Mouse (Mus musculus) layer of hippocampus, adult 2 months (tissue): ENCODE measurements around the gene Lgals4. TPM values are rescaled to one million over a fixed set of nuclear protein-coding genes. Genes with fewer than 3 reads are reported as not detected.

Experiments
- DNase-seq, 2 experiments: peaks; one replicate each; pipeline ENCODE4 v3.0.0; 2022; ENCODE audit warnings: low spot score in 2 of 2
- H3K27ac ChIP-seq: fragments of 200-600 bp; 2 replicates; pipeline ENCODE4 v1.8.1; 2022
- H3K4me3 ChIP-seq: fragments of 200-600 bp; 2 replicates; pipeline ENCODE4 v1.8.1; 2022; ENCODE audit warnings: mild to moderate bottlenecking
- CTCF ChIP-seq: fragments of 200-600 bp; conservative IDR thresholded peaks from 2 replicates; pipeline ENCODE4 v1.8.1; 2022; ENCODE audit warnings: antibody characterized with exemption, mild to moderate bottlenecking, moderate library complexity
- total RNA-seq, 2 experiments: library from RNA; stranded (reverse); gene quantifications; 2 replicates each; pipeline ENCODE4 v1.2.3; 2021

Gene Lgals4
- total RNA-seq, 2 experiments from 2014 or later, result 4.4 to 6.8 TPM

GRCm38 (mm10) chr7:28811228-28811627 lies 22.4 kb upstream of the Lgals4 start:
- peak overlapping the region; percentile 73 for H3K4me3 ChIP-seq
- TF ChIP-seq CTCF, result no peak
- peak; percentile 92 to 95 for DNase-seq
- peak overlapping the region; percentile 100 for H3K27ac ChIP-seq

- no peak for TF ChIP-seq CTCF
- H3K27ac ChIP-seq, result peak overlapping the region; percentile 100
- no peak for DNase-seq
- H3K4me3 ChIP-seq, result peak overlapping the region; percentile 73
Observed at GRCm38 (mm10) chr7:28811640-28812275, 21.9 kb upstream of the Lgals4 start.

- no peak for DNase-seq
- no peak for TF ChIP-seq CTCF
- peak overlapping the region; percentile 100; the same call in 1 of the 2 replicates for H3K27ac ChIP-seq
- peak overlapping the region; percentile 73 for H3K4me3 ChIP-seq
Observed at GRCm38 (mm10) chr7:28812436-28812835, 21.2 kb upstream of the Lgals4 start.

GRCm38 (mm10) chr7:28812949-28813348 lies 20.7 kb upstream of the Lgals4 start:
- peak; percentile 64 for TF ChIP-seq CTCF
- DNase-seq, result no peak
- Histone ChIP-seq H3K27ac (peak overlapping the region; percentile 34; the same call in 1 of the 2 replicates), H3K4me3 (peak overlapping the region; percentile 73)

- H3K27ac ChIP-seq, result peak overlapping the region; percentile 58; the same call in 1 of the 2 replicates
- TF ChIP-seq CTCF, result no peak
- no peak overlapping the region for H3K4me3 ChIP-seq
Observed at GRCm38 (mm10) chr7:28814306-28815034, 19.2 kb upstream of the Lgals4 start.

GRCm38 (mm10) chr7:28815230-28815629 lies 18.4 kb upstream of the Lgals4 start:
- no peak for DNase-seq
- no peak for TF ChIP-seq CTCF
- H3K27ac ChIP-seq, result peak overlapping the region; percentile 58; the same call in 1 of the 2 replicates
- no peak overlapping the region for H3K4me3 ChIP-seq

More at GRCm38 (mm10) chr7:28814306-28815034, 19.2 kb upstream of the Lgals4 start:
- DNase-seq, result no peak

GRCm38 (mm10) chr7:28816201-28816600 lies 17.5 kb upstream of the Lgals4 start:
- TF ChIP-seq CTCF, result no peak
- H3K27ac ChIP-seq, result peak overlapping the region; percentile 58; the same call in 1 of the 2 replicates
- H3K4me3 ChIP-seq, result no peak overlapping the region; the same call in 1 of the 2 replicates
- no peak for DNase-seq

- Histone ChIP-seq H3K27ac (peak overlapping the region; percentile 58; the same call in 1 of the 2 replicates), H3K4me3 (no peak overlapping the region; the same call in 1 of the 2 replicates)
- DNase-seq, result no peak
- TF ChIP-seq CTCF, result no peak
Observed at GRCm38 (mm10) chr7:28816920-28817319, 16.7 kb upstream of the Lgals4 start.

- no peak for TF ChIP-seq CTCF
- no peak for DNase-seq
- peak overlapping the region; percentile 10; the same call in 1 of the 2 replicates for H3K4me3 ChIP-seq
- H3K27ac ChIP-seq, result peak overlapping the region; percentile 58; the same call in 1 of the 2 replicates
Observed at GRCm38 (mm10) chr7:28817524-28817923, 16.1 kb upstream of the Lgals4 start.

- DNase-seq, result no peak
- Histone ChIP-seq H3K4me3 (no peak overlapping the region), H3K27ac (peak overlapping the region; percentile 58; the same call in 1 of the 2 replicates)
- TF ChIP-seq CTCF, result no peak
Observed at GRCm38 (mm10) chr7:28817957-28818356, 15.7 kb upstream of the Lgals4 start.

GRCm38 (mm10) chr7:28818436-28818835 lies 15.2 kb upstream of the Lgals4 start:
- Histone ChIP-seq H3K4me3 (no peak overlapping the region), H3K27ac (peak overlapping the region; percentile 58; the same call in 1 of the 2 replicates)
- no peak for TF ChIP-seq CTCF
- DNase-seq, result no peak

GRCm38 (mm10) chr7:28818861-28819452 lies 14.7 kb upstream of the Lgals4 start:
- H3K4me3 ChIP-seq, result no peak overlapping the region
- no peak overlapping the region for H3K27ac ChIP-seq
- DNase-seq, result no peak
- no peak for TF ChIP-seq CTCF

GRCm38 (mm10) chr7:28819571-28819970 lies 14.1 kb upstream of the Lgals4 start:
- no peak for DNase-seq
- H3K4me3 ChIP-seq, result no peak overlapping the region
- TF ChIP-seq CTCF, result no peak
- peak overlapping the region; percentile 93; the same call in 1 of the 2 replicates for H3K27ac ChIP-seq
